Mouse (Mus musculus) right cerebral cortex, postnatal 36 days (tissue): Measurements from ENCODE around the gene Cox7a1.
A peak's percentile ranks its signal among the peaks of the same experiment; 100 is the strongest.

ENCODE experiments used
- DNase-seq, 2 experiments: peaks; one replicate each; pipeline ENCODE4 v3.0.0; 2022; ENCODE audit warnings: low spot score in 2 of 2, mixed read lengths in 1 of 2

Cox7a1 gene

DNA sequence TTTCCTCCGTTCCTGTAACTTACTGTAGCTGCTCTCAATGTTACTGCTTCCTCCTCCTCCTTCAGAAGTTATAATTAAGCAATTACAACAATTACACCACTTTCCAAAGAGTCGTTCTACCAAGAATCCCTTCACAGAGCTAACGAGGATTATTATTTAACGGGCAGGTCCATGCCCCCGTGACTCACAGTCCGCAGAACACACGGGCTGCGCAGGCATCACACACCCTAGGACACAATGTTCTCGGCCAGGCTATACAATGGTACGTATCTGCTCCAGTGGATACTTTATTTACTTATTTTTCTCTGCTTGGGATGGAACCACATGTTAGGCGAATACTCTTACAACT is 36.0 kb downstream of the Cox7a1 start:
- no peak for DNase-seq

DNA sequence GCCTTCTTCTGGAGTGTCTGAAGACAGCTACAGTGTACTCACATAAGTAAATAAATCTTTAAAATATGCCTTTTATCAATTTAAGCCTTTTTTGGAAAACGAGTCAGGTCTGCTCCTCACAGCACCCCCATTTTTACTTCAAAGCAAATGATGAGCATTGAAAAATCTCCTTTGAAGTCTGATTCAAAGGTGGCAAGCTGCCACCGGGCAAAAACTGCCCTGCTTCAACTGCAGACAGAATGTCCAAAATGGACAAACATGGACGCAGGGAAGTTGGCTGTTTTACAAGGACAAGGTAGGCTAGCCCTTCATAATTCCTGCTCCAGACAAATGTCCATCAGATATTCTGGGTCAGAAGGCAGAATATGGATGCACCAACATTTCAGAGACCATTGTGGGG is 37.5 kb downstream of the Cox7a1 start:
- no peak for DNase-seq

DNA sequence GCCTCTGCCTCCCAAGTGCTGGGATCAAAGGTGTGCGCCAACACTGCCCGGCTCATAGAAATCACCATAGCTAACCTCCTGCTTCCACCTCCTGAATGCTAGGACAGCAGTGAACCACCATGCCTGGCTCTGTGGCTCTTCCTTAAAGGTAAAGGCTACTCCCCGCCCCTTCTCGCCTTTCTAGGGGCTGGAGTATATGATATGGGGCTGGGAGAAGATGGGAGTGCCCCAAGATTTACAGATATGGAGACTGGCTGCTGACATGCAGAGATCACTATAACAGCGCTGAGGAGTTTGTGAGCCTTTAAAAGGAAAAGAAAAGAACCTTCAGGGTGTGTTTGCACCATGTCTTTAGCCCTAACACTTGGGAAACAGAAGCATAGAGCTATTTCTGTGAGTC is 38.3 kb downstream of the Cox7a1 start:
- no peak for DNase-seq

DNA sequence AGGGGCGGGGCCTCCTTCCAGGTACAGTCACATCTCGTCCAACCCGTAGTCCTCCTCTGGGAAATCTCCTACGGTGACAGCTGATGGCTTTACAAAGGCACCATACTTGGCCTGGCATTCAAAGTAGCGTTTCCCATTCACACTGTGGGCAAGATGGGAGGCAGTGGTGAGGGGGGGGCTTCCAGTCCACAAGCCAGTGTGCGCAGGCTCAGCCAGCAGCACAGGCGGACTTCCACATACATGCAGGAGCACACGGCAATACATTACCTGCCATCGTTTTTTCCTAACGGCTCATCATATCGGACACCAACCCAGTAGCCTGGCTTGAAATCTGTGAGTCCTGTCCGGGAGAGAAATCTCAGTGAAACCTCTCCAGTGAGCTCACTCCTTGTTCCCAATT is 40.3 kb downstream of the Cox7a1 start:
- DNase-seq = no peak

DNA sequence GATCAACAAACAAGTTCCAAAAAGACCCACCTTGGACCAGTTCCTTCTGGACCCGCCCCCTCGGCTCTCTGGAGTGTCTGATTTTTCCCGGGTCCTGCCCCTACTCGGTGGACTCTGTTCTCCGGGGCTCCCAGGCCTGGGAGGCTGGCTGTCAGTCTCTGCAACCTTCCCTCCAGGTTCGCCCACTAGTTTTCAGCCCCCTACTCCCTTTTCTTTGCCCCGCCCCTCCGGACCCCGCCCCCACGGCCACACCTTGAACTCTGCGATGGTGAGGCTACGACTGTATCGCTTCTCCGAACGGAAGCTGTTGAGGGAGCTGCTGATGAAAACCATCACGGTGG is 47.4 kb downstream of the Cox7a1 start:
- DNase-seq = no peak

DNA sequence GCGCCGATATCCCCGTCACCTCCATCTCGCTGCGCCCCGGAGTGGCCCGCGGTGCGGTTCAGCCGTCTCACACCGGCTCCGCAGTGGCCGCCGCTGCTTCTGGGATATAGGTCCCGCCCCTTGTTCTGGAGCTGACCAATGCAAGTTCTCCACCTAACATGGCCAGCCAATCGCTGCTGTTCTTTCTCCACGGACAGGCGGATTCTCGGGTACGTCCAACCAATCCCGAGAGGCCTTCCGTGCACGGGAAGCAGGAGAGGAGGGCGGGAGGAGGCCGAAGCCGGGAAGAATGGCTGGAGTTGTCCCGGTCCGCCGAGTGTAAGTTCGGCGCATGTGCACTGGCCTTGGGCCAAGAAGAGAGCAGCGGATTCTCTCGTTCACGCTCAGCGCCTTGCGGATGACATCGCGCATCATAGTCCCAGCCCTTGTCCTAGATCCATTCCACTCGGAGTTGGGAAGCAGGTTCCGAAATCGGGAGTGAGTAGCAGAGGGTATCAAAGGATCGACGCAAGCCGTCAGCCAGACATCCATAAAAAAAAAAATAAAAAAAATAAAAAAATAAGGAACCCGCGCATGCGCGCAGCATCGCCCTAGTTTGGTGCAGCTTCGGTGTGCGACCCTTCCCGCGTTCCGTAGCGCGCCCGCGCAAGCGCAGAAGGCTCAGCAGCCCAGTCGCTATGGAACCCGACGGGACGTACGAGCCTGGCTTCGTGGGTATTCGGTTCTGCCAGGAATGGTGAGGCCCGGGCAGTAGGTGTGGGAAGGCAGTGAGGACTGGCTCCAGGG is 47.9 kb downstream of the Cox7a1 start, which contains the start of the genes Polr2i and Tbcb:
Polr2i (plus strand) TSS at position 280 of the 786 bp plus-strand sequence.
Tbcb (minus strand) TSS at position 604 of the 786 bp plus-strand sequence.
- DNase-seq = peak; percentile 98

DNA sequence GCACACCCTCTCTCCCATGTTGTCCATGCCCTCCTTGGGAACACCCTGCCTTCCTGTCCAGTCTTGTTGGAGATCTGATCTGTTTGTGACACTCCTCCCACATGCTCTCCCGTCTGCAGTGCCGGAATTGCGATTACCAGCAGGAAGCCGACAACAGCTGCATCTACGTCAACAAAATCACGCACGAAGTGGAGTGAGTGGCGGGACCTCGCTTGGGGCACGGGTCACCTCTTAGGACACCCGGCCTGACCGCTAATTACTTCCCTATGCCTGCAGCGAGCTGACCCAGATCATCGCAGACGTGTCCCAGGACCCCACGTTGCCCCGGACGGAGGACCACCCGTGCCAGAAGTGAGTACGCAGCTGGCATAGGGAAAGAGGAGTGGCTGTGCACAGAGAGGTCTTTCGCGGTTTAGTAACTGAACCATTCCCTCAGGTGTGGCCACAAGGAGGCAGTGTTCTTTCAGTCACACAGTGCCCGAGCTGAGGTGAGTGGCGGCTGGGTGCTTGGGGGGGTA is 48.7 kb downstream of the Cox7a1 start:
- DNase-seq = no peak

DNA sequence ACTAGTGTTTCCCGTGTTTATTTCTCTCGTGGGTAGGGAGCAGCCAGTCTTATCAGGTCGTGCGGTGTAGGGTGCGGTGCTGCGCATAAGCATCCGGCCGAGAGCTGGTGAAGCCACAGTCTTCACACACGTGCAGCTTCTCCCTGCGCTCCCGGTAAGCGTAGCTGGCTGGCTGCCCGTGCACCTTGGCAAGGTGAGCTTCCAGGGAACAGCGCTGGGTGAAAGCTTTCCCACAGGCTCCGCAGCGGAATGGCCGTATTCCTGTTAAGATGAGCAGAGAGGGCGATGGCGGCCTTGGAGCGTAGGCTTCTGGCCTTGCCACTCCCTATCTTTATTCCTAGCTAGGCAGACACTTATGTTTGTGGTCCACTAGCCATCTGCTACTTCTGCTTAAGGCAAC is 49.4 kb downstream of the Cox7a1 start:
- DNase-seq = peak in 1 of 2 experiments; percentile 16

DNA sequence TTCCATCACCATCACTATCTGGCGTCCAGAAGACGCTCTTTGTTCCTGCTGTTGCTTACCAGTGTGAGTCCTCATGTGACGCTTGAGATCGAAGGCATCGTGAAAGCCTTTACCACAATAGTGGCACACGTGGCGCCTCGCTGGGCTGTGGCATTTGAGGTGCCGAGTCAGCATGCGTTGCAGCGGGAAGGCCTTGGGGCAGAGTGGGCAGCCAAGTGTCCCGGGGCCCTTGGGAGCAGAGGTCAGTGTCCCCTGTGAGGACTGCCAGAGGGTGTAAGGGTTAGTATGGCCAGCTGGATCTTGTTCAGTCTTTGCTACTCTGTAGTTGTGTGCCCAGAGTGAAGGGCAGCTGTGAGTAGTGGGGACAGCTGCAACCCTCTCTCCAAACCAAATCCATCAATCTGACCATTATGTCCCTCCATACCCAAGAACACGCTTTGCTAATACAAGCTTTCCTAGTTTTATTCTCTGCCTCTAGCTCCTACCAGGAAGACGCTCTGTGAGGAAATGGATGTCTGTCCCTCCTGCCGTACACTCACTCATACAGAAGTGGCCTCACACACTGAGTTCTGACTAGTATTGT is 50.4 kb downstream of the Cox7a1 start:
- no peak for DNase-seq

DNA sequence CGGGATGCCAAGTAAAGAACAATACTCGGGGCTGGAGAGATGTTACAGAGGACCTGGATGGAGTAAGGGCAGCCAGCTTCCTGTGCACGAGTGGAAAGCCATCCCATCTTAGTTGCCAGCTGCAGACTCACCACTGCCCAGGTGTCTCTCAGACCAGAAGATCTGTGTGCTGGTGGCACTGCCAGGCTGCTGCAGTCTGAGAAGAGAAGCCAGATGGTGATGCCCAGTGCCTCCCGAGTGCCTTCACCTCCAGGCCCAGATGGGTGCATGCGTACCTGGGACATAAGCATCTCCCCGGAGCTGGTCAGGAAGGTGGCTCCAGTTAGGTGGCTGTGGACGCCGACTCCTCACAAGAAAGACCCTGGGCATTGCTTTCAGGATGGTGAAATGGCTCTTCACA is 51.1 kb downstream of the Cox7a1 start:
- DNase-seq = no peak

DNA sequence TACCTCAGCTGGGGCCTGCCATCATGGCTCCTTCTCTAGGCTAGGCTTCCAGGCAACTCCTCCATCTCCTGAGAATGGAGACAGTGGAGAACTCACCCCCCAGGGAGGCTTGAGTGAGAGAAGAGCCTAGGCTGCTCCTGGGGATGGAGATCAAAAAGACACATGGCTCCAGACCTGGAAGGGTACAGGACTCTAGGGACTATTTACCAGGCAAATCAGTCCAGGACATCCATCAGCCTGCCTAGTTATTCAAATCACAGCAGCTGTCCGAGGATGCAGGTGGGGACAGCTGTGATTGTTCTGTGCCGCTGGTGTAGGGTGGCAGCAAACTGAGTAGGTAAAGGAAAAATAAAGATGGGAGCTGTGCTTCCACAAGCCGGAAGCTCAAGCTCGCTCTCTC is 51.7 kb downstream of the Cox7a1 start, which contains the start of gene Ovol3:
Ovol3 (minus strand) TSS at position 101 of the 400 bp plus-strand sequence.
- DNase-seq = no peak
